Mouse (Mus musculus) midbrain, embryonic 15.5 days (tissue): ENCODE data around the gene Creld2. TPM values are rescaled to one million over a fixed set of nuclear protein-coding genes. Genes with fewer than 3 reads are reported as not detected.

Experiments
- ATAC-seq: fragments of 200-750 bp; cut with Nextera tagmentation; replicated peaks from 2 replicates; pipeline ENCODE4 v1.8.0; 2017; ENCODE audit warnings: moderate TSS enrichment
- H3K27ac ChIP-seq: fragments of 300-500 bp; sonication (generic); 2 replicates; pipeline ENCODE4 v1.5.1; 2015; ENCODE audit warnings: mild to moderate bottlenecking, inconsistent platforms
- H3K27me3 ChIP-seq: fragments of 300-500 bp; sonication (generic); replicated peaks from 2 replicates; pipeline ENCODE4 v1.6.1; 2015; ENCODE audit warnings: inconsistent platforms
- H3K36me3 ChIP-seq: fragments of 300-500 bp; sonication (generic); replicated peaks from 2 replicates; pipeline ENCODE4 v1.6.1; 2015; ENCODE audit warnings: inconsistent platforms
- H3K4me1 ChIP-seq: fragments of 300-500 bp; sonication (generic); 2 replicates; pipeline ENCODE4 v1.6.1; 2015; ENCODE audit warnings: inconsistent platforms
- H3K4me2 ChIP-seq: fragments of 300-500 bp; sonication (generic); 2 replicates; pipeline ENCODE4 v1.6.1; 2015; ENCODE audit warnings: inconsistent platforms, mild to moderate bottlenecking, moderate library complexity
- H3K4me3 ChIP-seq: fragments of 300-500 bp; sonication (generic); 2 replicates; pipeline ENCODE4 v1.5.1; 2015; ENCODE audit warnings: mild to moderate bottlenecking, inconsistent platforms
- H3K9ac ChIP-seq: fragments of 300-500 bp; sonication (generic); 2 replicates; pipeline ENCODE4 v1.6.1; 2015; ENCODE audit warnings: mild to moderate bottlenecking, inconsistent platforms
- H3K9me3 ChIP-seq: fragments of 300-500 bp; sonication (generic); 2 replicates; pipeline ENCODE4 v1.6.1; 2016; ENCODE audit warnings: inconsistent platforms
- whole genome bisulfite sequencing: fragments of 180-500 bp; shearing (Covaris S2); methylation state at CpG from one replicate; pipeline ENCODE4 v1.1.7; 2015; ENCODE audit warnings: mixed read lengths; 5-methylcytosine and 5-hydroxymethylcytosine counted together
- polyA plus RNA-seq: library from polyadenylated mRNA; unstranded; fragments of >200 nt; fragmentation: Nextera tagmentation; extraction: Ambion mirVana; gene quantifications from 2 replicates; pipeline ENCODE4 v1.2.1, GENCODE M21; 2015

Gene Creld2
- polyA plus RNA-seq, 1 experiment from 2014 or later = 60.7 TPM

GRCm38 (mm10) chr15:88844966-88845365 lies 25.5 kb downstream of the Creld2 start:
- Histone ChIP-seq H3K4me2 (no peak overlapping the region), H3K9me3 (no peaks in the 10 kb centered on the region), H3K9ac (no peak overlapping the region), H3K27ac (no peak overlapping the region), H3K4me3 (no peak overlapping the region), H3K36me3 (no peaks in the 10 kb centered on the region), H3K4me1 (no peaks in the 10 kb centered on the region), H3K27me3 (no peaks in the 10 kb centered on the region)
- ATAC-seq = no peak
- 90% methylated on average over 7 of the region's 7 CpGs for WGBS

- no peak for ATAC-seq
- no peak overlapping the region for H3K4me2 ChIP-seq
- H3K4me1 ChIP-seq = no peaks in the 10 kb centered on the region
- WGBS = 96% methylated on average over 1 of the region's 1 CpGs
- no peaks in the 10 kb centered on the region for H3K9me3 ChIP-seq
- H3K4me3 ChIP-seq = no peak overlapping the region
- no peaks in the 10 kb centered on the region for H3K27me3 ChIP-seq
- no peak overlapping the region for H3K9ac ChIP-seq
- H3K27ac ChIP-seq = no peak overlapping the region
- H3K36me3 ChIP-seq = no peaks in the 10 kb centered on the region
Observed at GRCm38 (mm10) chr15:88848661-88849060, 29.2 kb downstream of the Creld2 start.

- no peaks in the 10 kb centered on the region for H3K4me1 ChIP-seq
- H3K27ac ChIP-seq = no peak overlapping the region
- no peak for ATAC-seq
- H3K9ac ChIP-seq = no peak overlapping the region
- no peak overlapping the region for H3K4me2 ChIP-seq
- no peaks in the 10 kb centered on the region for H3K36me3 ChIP-seq
- H3K9me3 ChIP-seq = no peaks in the 10 kb centered on the region
- 80% methylated on average over 2 of the region's 2 CpGs for WGBS
- H3K4me3 ChIP-seq = no peak overlapping the region
- H3K27me3 ChIP-seq = no peaks in the 10 kb centered on the region
Observed at GRCm38 (mm10) chr15:88849621-88850020, 30.2 kb downstream of the Creld2 start.

GRCm38 (mm10) chr15:88850146-88850826 lies 30.8 kb downstream of the Creld2 start:
- Histone ChIP-seq H3K4me2 (no peak overlapping the region), H3K9me3 (no peaks in the 10 kb centered on the region), H3K9ac (no peak overlapping the region), H3K4me1 (no peaks in the 10 kb centered on the region), H3K4me3 (no peak overlapping the region), H3K27me3 (no peaks in the 10 kb centered on the region), H3K27ac (no peak overlapping the region), H3K36me3 (no peaks in the 10 kb centered on the region)
- WGBS = 58% methylated on average over 10 of the region's 10 CpGs
- no peak for ATAC-seq

GRCm38 (mm10) chr15:88851076-88851475 lies 31.6 kb downstream of the Creld2 start:
- no peaks in the 10 kb centered on the region for H3K36me3 ChIP-seq
- no peak for ATAC-seq
- H3K27ac ChIP-seq = no peak overlapping the region
- H3K27me3 ChIP-seq = no peaks in the 10 kb centered on the region
- H3K4me1 ChIP-seq = no peaks in the 10 kb centered on the region
- no peak overlapping the region for H3K4me2 ChIP-seq
- 54% methylated on average over 3 of the region's 3 CpGs for WGBS
- no peaks in the 10 kb centered on the region for H3K9me3 ChIP-seq
- H3K4me3 ChIP-seq = no peak overlapping the region
- no peak overlapping the region for H3K9ac ChIP-seq

GRCm38 (mm10) chr15:88851507-88852149 lies 32.2 kb downstream of the Creld2 start:
- H3K27ac ChIP-seq = no peak overlapping the region
- no peaks in the 10 kb centered on the region for H3K27me3 ChIP-seq
- H3K4me2 ChIP-seq = no peak overlapping the region
- WGBS = 88% methylated on average over 10 of the region's 10 CpGs
- no peak overlapping the region for H3K9ac ChIP-seq
- no peaks in the 10 kb centered on the region for H3K9me3 ChIP-seq
- no peaks in the 10 kb centered on the region for H3K4me1 ChIP-seq
- H3K36me3 ChIP-seq = no peaks in the 10 kb centered on the region
- no peak for ATAC-seq
- no peak overlapping the region for H3K4me3 ChIP-seq

GRCm38 (mm10) chr15:88853106-88853505 lies 33.7 kb downstream of the Creld2 start:
- H3K9ac ChIP-seq = no peak overlapping the region
- 91% methylated on average over 9 of the region's 9 CpGs for WGBS

GRCm38 (mm10) chr15:88854119-88854968 lies 34.9 kb downstream of the Creld2 start:
- H3K9ac ChIP-seq = no peak overlapping the region
- no peaks in the 10 kb centered on the region for H3K4me1 ChIP-seq
- no peaks in the 10 kb centered on the region for H3K36me3 ChIP-seq
- no peak overlapping the region for H3K4me2 ChIP-seq
- no peak for ATAC-seq
- no peaks in the 10 kb centered on the region for H3K27me3 ChIP-seq
- H3K9me3 ChIP-seq = no peaks in the 10 kb centered on the region
- H3K4me3 ChIP-seq = no peak overlapping the region
- 52% methylated on average over 6 of the region's 6 CpGs for WGBS
- no peak overlapping the region for H3K27ac ChIP-seq

More at GRCm38 (mm10) chr15:88853106-88853505, 33.7 kb downstream of the Creld2 start:
- H3K36me3 ChIP-seq = no peaks in the 10 kb centered on the region
- H3K4me3 ChIP-seq = no peak overlapping the region
- H3K9me3 ChIP-seq = no peaks in the 10 kb centered on the region
- no peaks in the 10 kb centered on the region for H3K27me3 ChIP-seq
- H3K27ac ChIP-seq = no peak overlapping the region
- H3K4me2 ChIP-seq = no peak overlapping the region
- no peak for ATAC-seq
- no peaks in the 10 kb centered on the region for H3K4me1 ChIP-seq

GRCm38 (mm10) chr15:88854969-88855830 lies 35.8 kb downstream of the Creld2 start:
- Histone ChIP-seq H3K36me3 (no peaks in the 10 kb centered on the region), H3K4me3 (no peak overlapping the region), H3K4me1 (no peaks in the 10 kb centered on the region), H3K4me2 (no peak overlapping the region), H3K27me3 (no peaks in the 10 kb centered on the region), H3K9ac (no peak overlapping the region), H3K27ac (no peak overlapping the region), H3K9me3 (no peaks in the 10 kb centered on the region)
- 77% methylated on average over 15 of the region's 15 CpGs for WGBS
- ATAC-seq = no peak

- Histone ChIP-seq H3K27me3 (no peaks in the 10 kb centered on the region), H3K4me3 (no peak overlapping the region), H3K4me2 (no peak overlapping the region), H3K27ac (no peak overlapping the region), H3K4me1 (no peaks in the 10 kb centered on the region), H3K36me3 (no peaks in the 10 kb centered on the region), H3K9ac (no peak overlapping the region), H3K9me3 (no peaks in the 10 kb centered on the region)
- ATAC-seq = no peak
- 80% methylated on average over 6 of the region's 6 CpGs for WGBS
Observed at GRCm38 (mm10) chr15:88855896-88856417, 36.5 kb downstream of the Creld2 start.

- H3K27me3 ChIP-seq = no peaks in the 10 kb centered on the region
- ATAC-seq = no peak
- H3K27ac ChIP-seq = no peak overlapping the region
- H3K36me3 ChIP-seq = no peaks in the 10 kb centered on the region
- 90% methylated on average over 5 of the region's 5 CpGs for WGBS
- H3K9ac ChIP-seq = no peak overlapping the region
- H3K4me2 ChIP-seq = no peak overlapping the region
- no peak overlapping the region for H3K4me3 ChIP-seq
- H3K9me3 ChIP-seq = no peaks in the 10 kb centered on the region
- peaks cover 5% of the 10 kb centered on the region for H3K4me1 ChIP-seq
Observed at GRCm38 (mm10) chr15:88856613-88857012, 37.2 kb downstream of the Creld2 start.
